Mouse (Mus musculus) gastrocnemius, postnatal 25 days (tissue): ENCODE results near the gene Dock9. TPM values are rescaled to one million over a fixed set of nuclear protein-coding genes. Genes with fewer than 3 reads are reported as not detected.
"Not testable (repeated sequence)": the region's sequence is repeated elsewhere in the genome, so short reads cannot be mapped to it uniquely, and the experiment has no call there.

Experiments used
- DNase-seq: peaks from one replicate; pipeline ENCODE4 v3.0.0; 2022
- total RNA-seq, 2 experiments: library from RNA; stranded (reverse); gene quantifications; 1 replicate in 1 of 2; 2 replicates in 1 of 2; pipeline ENCODE4 v1.2.3; 2021

The Dock9 gene
- total RNA-seq, 2 experiments from 2014 or later, result 14.5 to 17.2 TPM

DNA sequence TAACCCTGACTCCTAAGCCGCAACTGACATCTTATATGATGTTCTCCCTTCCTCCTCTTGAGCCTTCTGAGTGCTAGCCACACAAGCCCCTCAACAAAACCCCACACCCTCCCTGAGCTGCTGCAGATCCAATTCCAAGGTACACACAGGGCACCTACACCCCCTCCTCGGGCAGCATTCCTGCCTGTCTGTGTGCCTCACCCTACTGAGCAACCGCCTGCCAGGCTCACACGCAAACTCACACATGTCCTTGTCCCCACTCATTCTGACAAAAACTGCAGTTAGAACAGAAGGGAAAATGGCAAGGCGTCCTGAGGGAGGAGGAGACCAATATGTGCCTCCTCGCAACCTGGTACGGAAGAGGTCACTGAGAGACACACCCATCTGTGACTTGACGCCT, 60.4 kb downstream of the Dock9 start:
- DNase-seq, result no peak

- no peak for DNase-seq
Measured at GRCm38 (mm10) chr14:121735678-121736077, 62.0 kb downstream of the Dock9 start.

- DNase-seq, result no peak
Measured at GRCm38 (mm10) chr14:121734217-121734616, 63.4 kb downstream of the Dock9 start.

DNA sequence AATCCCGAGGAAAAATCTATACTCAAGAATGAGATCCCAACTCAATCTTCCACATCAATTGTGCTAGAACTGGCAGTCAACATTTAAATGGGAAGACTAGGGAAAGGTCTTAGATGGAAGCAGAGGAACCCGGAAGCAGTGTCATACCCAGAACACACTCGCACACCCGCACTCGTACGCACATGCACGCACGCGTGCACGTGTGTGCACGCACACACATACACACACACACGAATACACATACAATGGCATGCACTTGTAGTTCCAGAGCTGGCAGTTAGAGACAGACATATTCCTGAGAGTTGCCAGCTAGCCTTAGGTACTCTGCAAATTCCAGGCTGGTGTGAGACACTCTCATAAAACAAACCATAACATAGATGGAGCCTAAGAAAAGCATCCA, 63.9 kb downstream of the Dock9 start:
- no peak for DNase-seq

DNA sequence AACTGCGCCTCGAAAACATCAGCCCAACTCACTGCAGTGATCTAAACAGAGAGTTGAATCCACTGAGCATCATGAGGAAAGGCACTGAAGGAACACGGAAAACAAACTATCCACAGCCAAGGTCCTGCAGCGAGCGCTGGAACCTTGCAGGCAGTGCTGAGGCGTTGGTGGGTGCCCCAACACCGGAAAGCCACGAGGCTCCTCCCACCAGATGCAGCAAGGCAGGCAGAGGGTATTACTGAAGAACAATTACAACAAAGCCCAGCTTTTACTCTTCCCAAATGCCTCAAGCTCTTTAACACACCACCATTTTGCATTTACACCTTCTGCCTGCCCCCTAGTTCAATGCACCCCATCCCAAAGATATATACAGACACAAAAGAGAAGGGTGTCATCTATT, 65.4 kb downstream of the Dock9 start:
- no peak for DNase-seq

GRCm38 (mm10) chr14:121731688-121732168, 65.9 kb downstream of the Dock9 start:
- DNase-seq, result no peak

GRCm38 (mm10) chr14:121730966-121731365, 66.7 kb downstream of the Dock9 start:
- DNase-seq, result no peak

DNA sequence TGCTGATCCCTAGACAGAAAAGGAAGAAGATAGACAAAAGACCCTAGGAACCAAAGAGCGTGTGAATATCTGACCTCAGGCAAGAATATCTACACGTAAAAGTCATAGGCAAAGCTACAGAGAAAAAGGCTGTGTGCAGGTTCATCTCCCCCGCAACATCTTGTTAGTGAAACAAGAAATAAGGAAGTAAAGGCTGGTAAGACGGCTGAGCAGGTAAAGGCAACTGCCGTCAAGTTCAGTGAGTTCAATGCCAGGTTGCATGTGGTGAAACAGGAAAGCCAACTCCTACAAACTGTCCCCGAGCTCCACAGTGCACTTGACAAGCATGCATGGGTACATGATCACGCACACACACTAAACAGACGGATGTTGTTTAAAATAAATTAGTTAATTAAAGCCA, 69.6 kb downstream of the Dock9 start:
- no peak for DNase-seq

DNA sequence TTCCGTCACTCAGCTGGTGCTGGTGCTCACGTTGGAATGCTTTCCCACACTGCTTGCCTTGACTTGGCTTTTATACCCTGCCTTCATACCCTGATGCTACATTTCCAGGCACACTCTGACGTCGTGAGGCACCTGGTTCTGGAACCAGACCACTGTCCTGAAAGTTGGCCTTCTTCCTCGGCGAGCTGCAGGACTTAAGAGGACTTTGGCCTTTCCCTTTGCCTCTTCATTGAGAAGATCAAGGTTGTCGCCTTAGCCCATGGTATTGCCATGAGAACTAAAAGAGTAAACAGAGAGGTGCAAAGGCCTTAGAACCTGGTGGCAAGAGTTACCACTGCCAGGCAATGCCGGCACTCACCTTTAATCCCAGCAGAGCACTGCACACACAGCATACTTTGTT, 73.1 kb downstream of the Dock9 start:
- DNase-seq, result no peak

DNA sequence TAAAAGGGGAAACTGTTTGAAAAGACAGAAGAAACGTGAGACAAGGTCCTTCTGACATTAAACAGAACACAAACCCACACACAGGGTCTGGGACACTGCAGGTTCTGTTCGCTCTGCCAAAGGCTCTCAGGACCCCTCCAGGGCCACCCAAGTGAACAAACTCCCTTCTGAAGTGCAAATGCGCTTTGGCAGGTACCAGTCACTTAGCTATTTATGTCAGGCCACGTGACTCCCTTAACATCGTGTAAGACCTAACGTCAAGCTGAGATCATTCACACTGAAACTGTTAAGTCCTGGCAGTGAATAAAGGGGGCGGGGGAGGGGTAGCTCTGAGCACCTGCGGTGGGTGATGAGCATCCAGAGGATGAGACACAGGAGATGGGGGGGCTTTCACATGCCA, 74.9 kb downstream of the Dock9 start:
- no peak for DNase-seq

- peak; percentile 42 for DNase-seq
Measured at GRCm38 (mm10) chr14:121721431-121721830, 76.2 kb downstream of the Dock9 start.

GRCm38 (mm10) chr14:121719638-121720601, 77.7 kb downstream of the Dock9 start:
- no peak for DNase-seq

GRCm38 (mm10) chr14:121714799-121715198, 82.8 kb downstream of the Dock9 start:
- DNase-seq, result not testable (repeated sequence)

DNA sequence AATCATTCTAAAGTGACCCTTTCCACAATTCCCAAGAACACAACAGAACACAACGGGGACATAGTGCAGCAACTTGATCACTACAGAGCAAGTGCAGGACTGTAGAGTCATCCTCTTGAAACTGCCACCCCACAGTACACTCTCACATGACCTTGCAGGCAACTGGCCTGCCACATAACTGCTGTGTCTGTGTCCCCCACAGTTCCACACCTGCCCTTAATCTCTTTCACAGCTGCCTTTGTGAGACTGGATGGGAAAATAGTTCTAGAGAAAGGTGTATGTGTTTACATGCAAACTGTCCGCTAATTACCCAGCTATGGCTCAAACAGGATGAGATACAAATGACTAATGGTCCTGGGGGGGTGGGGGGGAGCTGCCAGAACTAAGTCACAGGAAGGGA, 83.4 kb downstream of the Dock9 start:
- no peak for DNase-seq

DNA sequence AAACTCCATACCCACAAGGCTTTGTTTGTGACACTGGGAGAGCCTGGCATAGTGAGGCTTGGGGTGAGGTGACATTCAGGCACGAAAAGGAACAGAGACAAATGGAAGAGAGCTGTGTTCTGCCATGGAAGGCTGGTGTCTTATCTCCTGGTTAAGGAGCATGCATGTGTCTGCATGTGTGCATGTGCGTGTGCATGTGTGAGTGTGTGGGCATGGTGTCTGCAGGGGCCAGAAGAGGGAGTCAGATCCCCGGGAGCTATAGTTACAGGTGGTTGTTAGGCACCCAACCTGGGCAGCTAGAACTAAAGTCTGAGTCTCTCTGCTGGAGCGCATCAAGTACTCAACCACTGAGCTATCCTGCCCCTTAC, 83.8 kb downstream of the Dock9 start:
- DNase-seq, result no peak

DNA sequence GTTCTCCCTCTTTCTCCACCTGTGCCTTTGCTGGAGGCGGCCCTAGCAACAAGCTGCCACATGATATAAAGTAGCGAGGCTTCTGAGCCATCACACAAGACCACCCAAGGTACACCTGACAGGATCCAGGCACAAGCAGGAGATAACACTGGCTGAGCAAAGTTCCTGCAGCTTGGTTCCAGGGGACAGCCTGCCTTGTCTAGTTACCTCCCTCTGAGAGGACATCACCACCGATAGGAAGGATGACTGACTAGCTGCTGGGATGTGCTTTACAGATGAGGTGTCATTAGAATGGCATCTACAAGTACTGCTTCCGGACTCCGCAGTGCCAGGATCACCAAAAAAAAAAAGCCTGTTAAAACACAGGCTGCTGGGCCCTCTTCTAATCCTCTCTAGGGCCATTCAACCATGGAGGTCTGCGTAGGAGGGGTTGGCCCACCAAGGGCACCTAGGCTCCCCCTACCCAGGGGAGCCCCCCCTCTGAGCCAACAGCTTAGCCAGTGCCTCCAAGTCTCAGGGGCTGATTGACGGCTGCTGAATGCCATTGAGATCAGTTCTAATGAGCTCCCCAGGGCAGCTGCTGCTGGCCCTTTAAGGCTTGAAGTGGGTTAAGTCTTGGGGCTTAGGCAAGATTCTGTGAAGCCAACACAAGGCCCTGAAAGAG, 84.3 kb downstream of the Dock9 start:
- no peak for DNase-seq

- DNase-seq, result no peak
Measured at GRCm38 (mm10) chr14:121711089-121711826, 86.4 kb downstream of the Dock9 start.

DNA sequence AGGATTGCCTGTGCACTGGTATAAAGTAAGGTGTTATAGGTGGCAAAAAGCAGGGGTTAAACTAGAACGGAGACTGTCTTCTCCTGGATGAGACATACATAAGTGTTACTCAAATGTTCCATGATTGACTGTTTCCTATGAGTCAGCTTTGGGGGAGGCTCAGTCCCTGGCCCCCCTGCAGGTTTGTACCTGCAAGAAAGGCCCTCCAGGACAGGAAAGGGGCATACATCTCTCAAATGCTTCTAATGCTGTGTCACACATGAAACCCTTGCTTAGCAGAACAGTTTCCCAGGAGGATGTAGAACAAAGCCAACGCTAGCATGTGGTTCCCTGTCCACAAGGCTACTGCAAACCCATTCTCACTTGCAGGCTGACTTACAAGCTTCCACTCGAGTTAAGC, 87.5 kb downstream of the Dock9 start:
- no peak for DNase-seq

GRCm38 (mm10) chr14:121708244-121708643, 89.4 kb downstream of the Dock9 start:
- DNase-seq, result no peak

DNA sequence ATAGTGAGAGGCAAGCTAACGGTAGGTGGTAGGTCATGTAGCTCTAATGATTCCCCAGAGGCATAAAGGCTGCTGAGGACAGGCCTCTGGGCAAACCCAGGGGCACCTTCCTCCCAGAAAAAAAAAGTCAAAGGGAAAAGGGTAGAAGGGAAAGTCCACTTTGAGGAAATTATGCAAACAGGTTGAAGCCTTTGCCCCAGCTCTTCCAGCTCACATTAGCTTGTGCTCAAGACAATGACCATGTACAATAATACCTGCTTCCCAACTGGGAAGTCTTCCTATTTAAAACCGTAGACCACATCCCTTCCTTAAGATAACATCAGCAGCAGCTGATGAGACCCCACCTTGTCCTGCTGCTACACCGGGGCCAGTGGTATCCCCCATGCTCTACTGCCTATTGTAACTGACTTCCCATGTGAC, 91.1 kb downstream of the Dock9 start:
- no peak for DNase-seq

DNA sequence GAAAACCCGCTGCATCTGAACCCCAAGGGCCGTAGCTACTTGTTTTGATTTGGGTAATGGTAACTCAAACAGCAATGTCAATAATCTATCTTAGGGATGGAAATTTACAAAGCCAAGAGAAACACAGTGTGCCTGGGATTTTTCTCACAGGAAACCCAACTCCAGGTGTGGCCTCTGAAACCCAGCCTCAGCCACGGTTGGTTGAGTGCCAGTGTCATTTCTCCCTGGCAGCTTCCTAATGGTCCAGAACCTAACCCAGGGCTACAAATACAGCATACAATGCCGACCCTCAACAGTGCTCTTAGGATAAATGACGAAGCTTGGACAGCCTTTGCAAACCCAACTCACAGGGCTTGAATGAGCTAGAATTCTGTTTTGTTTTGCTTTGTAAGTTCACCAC, 92.0 kb downstream of the Dock9 start:
- DNase-seq, result no peak

GRCm38 (mm10) chr14:121702534-121702933, 95.1 kb downstream of the Dock9 start:
- DNase-seq, result no peak

DNA sequence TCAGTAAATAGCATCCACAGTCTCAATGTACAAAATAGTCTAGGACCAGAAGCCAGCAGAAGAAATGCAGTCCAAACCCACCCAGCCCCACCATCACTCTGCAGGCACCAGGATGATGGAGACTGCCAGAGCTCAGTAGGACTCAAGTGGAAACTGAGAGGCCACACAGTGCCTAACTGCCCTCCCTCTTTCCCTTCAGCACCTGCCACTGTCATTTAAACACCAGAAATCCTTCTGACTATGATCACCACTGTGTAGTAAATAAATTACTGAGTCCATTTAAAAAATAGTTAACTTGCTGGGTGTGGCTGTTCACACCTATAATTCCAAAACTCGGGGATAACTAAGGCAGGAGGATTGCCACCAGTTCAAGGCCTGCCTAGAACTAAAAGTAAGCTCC, 97.6 kb downstream of the Dock9 start:
- DNase-seq, result no peak
